Mouse (Mus musculus): ENCODE data around the gene Nxpe2.
A peak's percentile ranks its signal among the peaks of the same experiment; 100 is the strongest.

Gene Nxpe2

GRCm38 (mm10) chr9:48353148-48353698 is at the start of gene Nxpe2:
TSS of gene Nxpe2 (minus strand) at chr9:48353454.
- DNase-seq = peak; percentile 40

GRCm38 (mm10) chr9:48389983-48390382 is 36.7 kb upstream of the Nxpe2 start:
- DNase-seq = no peak

GRCm38 (mm10) chr9:48388451-48388850 is 35.2 kb upstream of the Nxpe2 start:
- no peak for DNase-seq

GRCm38 (mm10) chr9:48374357-48374756 is 21.1 kb upstream of the Nxpe2 start:
- DNase-seq = no peak

- DNase-seq = no peak
Observed at GRCm38 (mm10) chr9:48373232-48373878, 20.1 kb upstream of the Nxpe2 start.

GRCm38 (mm10) chr9:48362743-48363142 is 9.5 kb upstream of the Nxpe2 start:
- no peak for DNase-seq

- no peak for DNase-seq
Observed at GRCm38 (mm10) chr9:48361815-48362631, 8.8 kb upstream of the Nxpe2 start.

GRCm38 (mm10) chr9:48360826-48361225 is 7.6 kb upstream of the Nxpe2 start:
- DNase-seq = no peak

- no peak for DNase-seq
Observed at GRCm38 (mm10) chr9:48357097-48357496, 3.8 kb upstream of the Nxpe2 start.

GRCm38 (mm10) chr9:48354793-48355192 is 1.5 kb upstream of the Nxpe2 start:
- DNase-seq = peak; percentile 92

- no peak for DNase-seq
Observed at GRCm38 (mm10) chr9:48354122-48354521, 868 bp upstream of the Nxpe2 start.

GRCm38 (mm10) chr9:48345866-48346265 is 7.4 kb downstream of the Nxpe2 start:
- no peak for DNase-seq

- no peak for DNase-seq
Observed at GRCm38 (mm10) chr9:48345456-48345855, 7.8 kb downstream of the Nxpe2 start.

- no peak for DNase-seq
Observed at GRCm38 (mm10) chr9:48340708-48341380, 12.4 kb downstream of the Nxpe2 start.

GRCm38 (mm10) chr9:48339563-48339962 is 13.7 kb downstream of the Nxpe2 start:
- no peak for DNase-seq

- no peak for DNase-seq
Observed at GRCm38 (mm10) chr9:48338783-48339455, 14.3 kb downstream of the Nxpe2 start.

GRCm38 (mm10) chr9:48329597-48329996 is 23.7 kb downstream of the Nxpe2 start:
- DNase-seq = no peak

- no peak for DNase-seq
Observed at GRCm38 (mm10) chr9:48326338-48326737, 26.9 kb downstream of the Nxpe2 start.

GRCm38 (mm10) chr9:48315825-48316224 is 37.4 kb downstream of the Nxpe2 start:
- peak; percentile 28 for DNase-seq

GRCm38 (mm10) chr9:48314194-48314593 is 39.1 kb downstream of the Nxpe2 start:
- peak; percentile 76 for DNase-seq

- no peak for DNase-seq
Observed at GRCm38 (mm10) chr9:48311241-48311640, 42.0 kb downstream of the Nxpe2 start.

- peak; percentile 36 for DNase-seq
Observed at GRCm38 (mm10) chr9:48303564-48303963, 49.7 kb downstream of the Nxpe2 start.

GRCm38 (mm10) chr9:48298983-48299382 is 54.3 kb downstream of the Nxpe2 start:
- no peak for DNase-seq

All from lung, postnatal 36 days (tissue).